Mouse (Mus musculus) fat pad, adult 2 months (tissue): ENCODE measurements around the gene Zc3h12c.

Experiments used
- DNase-seq: peaks from one replicate; pipeline ENCODE4 v3.0.0-alpha.2; 2011; ENCODE audit warnings: low read depth, low spot score; ENCODE audit errors: extremely low read depth

Zc3h12c gene

GRCm38 (mm10) chr9:52167506-52167862 is 888 bp downstream of the Zc3h12c start:
- DNase-seq = no peak

GRCm38 (mm10) chr9:52167084-52167483 is 1.3 kb downstream of the Zc3h12c start:
- DNase-seq = no peak

GRCm38 (mm10) chr9:52165706-52166090 is 2.7 kb downstream of the Zc3h12c start:
- no peak for DNase-seq

GRCm38 (mm10) chr9:52165076-52165705 is 3.2 kb downstream of the Zc3h12c start:
- no peak for DNase-seq

GRCm38 (mm10) chr9:52160512-52160911 is 7.9 kb downstream of the Zc3h12c start:
- DNase-seq = no peak

GRCm38 (mm10) chr9:52158561-52158960 is 9.8 kb downstream of the Zc3h12c start:
- DNase-seq = no peak

GRCm38 (mm10) chr9:52155417-52155816 is 13.0 kb downstream of the Zc3h12c start:
- no peak for DNase-seq

- no peak for DNase-seq
Observed at GRCm38 (mm10) chr9:52154253-52154652, 14.1 kb downstream of the Zc3h12c start.

GRCm38 (mm10) chr9:52152076-52152826 is 16.1 kb downstream of the Zc3h12c start:
- no peak for DNase-seq

GRCm38 (mm10) chr9:52149768-52150167 is 18.6 kb downstream of the Zc3h12c start:
- DNase-seq = no peak

- peak; percentile 13 for DNase-seq
Observed at GRCm38 (mm10) chr9:52149286-52149685, 19.1 kb downstream of the Zc3h12c start.

GRCm38 (mm10) chr9:52148831-52149230 is 19.5 kb downstream of the Zc3h12c start:
- DNase-seq = no peak

GRCm38 (mm10) chr9:52148311-52148710 is 20.1 kb downstream of the Zc3h12c start:
- no peak for DNase-seq

- no peak for DNase-seq
Observed at GRCm38 (mm10) chr9:52146241-52146640, 22.1 kb downstream of the Zc3h12c start.

GRCm38 (mm10) chr9:52132771-52133170 is 35.6 kb downstream of the Zc3h12c start:
- DNase-seq = no peak

- DNase-seq = no peak
Observed at GRCm38 (mm10) chr9:52130348-52130747, 38.0 kb downstream of the Zc3h12c start.

- DNase-seq = no peak
Observed at GRCm38 (mm10) chr9:52125225-52125624, 43.1 kb downstream of the Zc3h12c start.

GRCm38 (mm10) chr9:52119212-52119611 is 49.2 kb downstream of the Zc3h12c start:
- no peak for DNase-seq

- DNase-seq = no peak
Observed at GRCm38 (mm10) chr9:52113091-52113490, 55.3 kb downstream of the Zc3h12c start.

- DNase-seq = no peak
Observed at GRCm38 (mm10) chr9:52110738-52111137, 57.6 kb downstream of the Zc3h12c start.

GRCm38 (mm10) chr9:52107161-52107560 is 61.2 kb downstream of the Zc3h12c start:
- DNase-seq = no peak

GRCm38 (mm10) chr9:52105423-52105822 is 62.9 kb downstream of the Zc3h12c start:
- no peak for DNase-seq

- no peak for DNase-seq
Observed at GRCm38 (mm10) chr9:52104225-52104615, 64.2 kb downstream of the Zc3h12c start.
